Mouse (Mus musculus) heart, embryonic 12.5 days (tissue): ENCODE measurements around the gene Mtmr3. TPM values are rescaled to one million over a fixed set of nuclear protein-coding genes. Genes with fewer than 3 reads are reported as not detected.

Experiments
- ATAC-seq: fragments of 200-750 bp; cut with Nextera tagmentation; 2 replicates; pipeline ENCODE4 v1.8.0; 2017; ENCODE audit warnings: moderate TSS enrichment, moderate library complexity; ENCODE audit not compliant: insufficient number of reproducible peaks, low FRiP score
- H3K27ac ChIP-seq: fragments of 300-500 bp; sonication (generic); 2 replicates; pipeline ENCODE4 v1.5.1; 2016; ENCODE audit warnings: mild to moderate bottlenecking, moderate library complexity; ENCODE audit not compliant: poor library complexity, severe bottlenecking
- H3K27me3 ChIP-seq: fragments of 300-500 bp; sonication (generic); replicated peaks from 2 replicates; pipeline ENCODE4 v1.6.1; 2016; ENCODE audit warnings: mild to moderate bottlenecking, moderate library complexity
- H3K36me3 ChIP-seq: fragments of 300-500 bp; sonication (generic); 2 replicates; pipeline ENCODE4 v1.6.1; 2016; ENCODE audit warnings: mild to moderate bottlenecking, moderate library complexity
- H3K4me1 ChIP-seq: fragments of 300-500 bp; sonication (generic); replicated peaks from 2 replicates; pipeline ENCODE4 v1.6.1; 2016; ENCODE audit warnings: mild to moderate bottlenecking
- H3K4me2 ChIP-seq: fragments of 300-500 bp; sonication (generic); 2 replicates; pipeline ENCODE4 v1.6.1; 2016; ENCODE audit warnings: mild to moderate bottlenecking, moderate library complexity
- H3K4me3 ChIP-seq: fragments of 300-500 bp; sonication (generic); 2 replicates; pipeline ENCODE4 v1.5.1; 2016; ENCODE audit warnings: mild to moderate bottlenecking
- H3K9ac ChIP-seq: fragments of 300-500 bp; sonication (generic); 2 replicates; pipeline ENCODE4 v1.6.1; 2016; ENCODE audit warnings: mild to moderate bottlenecking, moderate library complexity
- H3K9me3 ChIP-seq: fragments of 300-500 bp; sonication (generic); replicated peaks from 2 replicates; pipeline ENCODE4 v1.6.1; 2016; ENCODE audit warnings: mild to moderate bottlenecking, moderate library complexity
- WGBS: fragments of 180-500 bp; shearing (Covaris S2); methylation state at CpG from one replicate; pipeline ENCODE4 v1.1.7; 2016; 5-methylcytosine and 5-hydroxymethylcytosine counted together
- polyA plus RNA-seq: library from polyadenylated mRNA; unstranded; fragments of >200 nt; fragmentation: Nextera tagmentation; extraction: Ambion mirVana; gene quantifications from 2 replicates; pipeline ENCODE4 v1.2.1, GENCODE M21; 2016

The Mtmr3 gene
- polyA plus RNA-seq, 1 experiment from 2014 or later, result 33.9 TPM

DNA sequence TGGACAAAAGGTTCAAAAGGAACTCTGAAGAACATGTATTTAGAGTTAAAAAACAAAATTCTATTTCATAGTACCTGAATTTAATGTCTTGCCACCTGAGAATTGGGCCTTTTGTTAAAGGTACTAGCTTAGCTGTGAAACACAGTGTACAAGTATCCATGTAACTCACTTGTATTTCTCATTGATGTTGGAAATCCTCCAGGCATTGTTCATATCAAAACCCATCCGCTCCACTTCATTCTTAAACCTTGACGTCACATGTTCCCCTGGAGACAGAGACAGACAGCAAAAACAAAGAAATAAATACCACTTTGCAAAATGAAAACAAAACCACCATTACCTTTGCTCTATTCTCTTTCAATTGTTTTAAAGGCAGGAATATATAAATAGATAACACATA, 87.2 kb downstream of the Mtmr3 start:
- no peak overlapping the region for H3K9ac ChIP-seq
- H3K36me3 ChIP-seq, result peaks cover 42% of the 10 kb centered on the region
- no peak overlapping the region for H3K27ac ChIP-seq
- H3K27me3 ChIP-seq, result no peaks in the 10 kb centered on the region
- no peak overlapping the region for H3K4me2 ChIP-seq
- no peaks in the 10 kb centered on the region for H3K4me1 ChIP-seq
- H3K4me3 ChIP-seq, result no peak overlapping the region
- ATAC-seq, result no peak
- H3K9me3 ChIP-seq, result no peaks in the 10 kb centered on the region
- 66% methylated on average over 2 of the region's 2 CpGs for WGBS

DNA sequence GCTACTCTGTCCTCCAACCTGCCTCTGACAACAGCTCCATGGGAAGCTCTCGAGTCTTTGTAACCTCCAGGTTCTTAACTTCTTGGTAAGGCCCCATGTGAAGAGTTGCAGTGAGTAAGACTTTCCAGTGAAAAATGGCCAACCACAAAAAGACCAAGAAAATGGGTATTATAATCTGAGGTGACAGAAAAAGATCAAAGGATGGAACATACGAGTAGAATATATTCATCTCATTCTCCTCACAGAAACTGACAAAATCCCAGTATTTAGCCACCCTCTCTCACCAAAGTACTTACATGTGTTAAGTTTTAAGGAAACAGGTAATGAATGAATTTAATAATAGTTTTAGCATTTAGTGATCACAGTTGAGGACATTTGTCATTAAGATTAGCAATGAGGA, 88.2 kb downstream of the Mtmr3 start:
- WGBS, result 93% methylated on average over 2 of the region's 2 CpGs
- H3K27ac ChIP-seq, result no peak overlapping the region
- no peak overlapping the region for H3K9ac ChIP-seq
- ATAC-seq, result no peak
- H3K4me2 ChIP-seq, result no peak overlapping the region
- H3K9me3 ChIP-seq, result no peaks in the 10 kb centered on the region
- no peaks in the 10 kb centered on the region for H3K4me1 ChIP-seq
- no peak overlapping the region for H3K4me3 ChIP-seq
- peaks cover 45% of the 10 kb centered on the region for H3K36me3 ChIP-seq
- no peaks in the 10 kb centered on the region for H3K27me3 ChIP-seq

DNA sequence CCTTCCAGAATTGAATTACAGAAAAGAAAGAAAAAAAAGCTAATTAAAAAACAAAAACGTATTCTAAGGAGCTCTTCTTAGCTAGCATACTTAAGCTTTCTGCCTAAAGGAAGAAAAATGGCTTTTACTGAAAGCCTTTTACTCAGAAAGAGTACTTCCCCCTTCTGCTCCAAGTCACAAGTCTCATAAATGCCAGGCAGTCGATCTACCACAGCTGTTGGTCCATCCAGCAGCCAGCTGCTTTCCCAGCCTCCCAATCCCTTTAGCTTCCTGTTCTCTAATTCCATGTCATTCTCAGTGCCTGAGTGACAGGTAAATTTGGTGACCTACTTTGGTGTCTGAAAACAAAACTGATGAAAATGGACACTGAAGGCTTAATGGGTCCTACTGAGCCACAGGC, 92.5 kb downstream of the Mtmr3 start:
- Histone ChIP-seq H3K27me3 (no peaks in the 10 kb centered on the region), H3K9me3 (no peaks in the 10 kb centered on the region), H3K4me1 (no peaks in the 10 kb centered on the region), H3K4me2 (no peak overlapping the region), H3K36me3 (peaks cover 61% of the 10 kb centered on the region), H3K9ac (no peak overlapping the region), H3K4me3 (no peak overlapping the region), H3K27ac (no peak overlapping the region)
- no peak for ATAC-seq
- WGBS, result 73% methylated on average over 2 of the region's 2 CpGs

DNA sequence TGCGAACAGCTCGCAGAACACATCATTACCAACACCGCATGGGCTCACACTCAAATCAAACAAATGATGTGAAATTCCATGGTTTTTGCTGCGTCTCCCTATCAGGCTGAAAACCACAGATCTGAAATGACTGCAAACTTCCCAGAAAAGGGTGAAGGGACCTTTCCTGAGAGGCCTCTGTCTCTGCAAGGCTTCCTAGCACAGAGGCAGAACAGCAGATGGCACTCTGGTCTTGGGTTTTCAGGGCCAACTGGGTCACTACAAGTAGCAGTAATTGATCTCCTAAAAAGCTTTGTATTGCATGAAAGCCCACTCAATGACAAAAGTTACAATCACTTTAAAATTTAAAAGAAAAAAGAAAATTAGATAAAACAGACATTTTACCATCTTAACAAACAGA, 93.8 kb downstream of the Mtmr3 start:
- no peak overlapping the region for H3K27ac ChIP-seq
- no peak overlapping the region for H3K9ac ChIP-seq
- H3K9me3 ChIP-seq, result no peaks in the 10 kb centered on the region
- H3K36me3 ChIP-seq, result peaks cover 61% of the 10 kb centered on the region
- H3K4me2 ChIP-seq, result no peak overlapping the region
- ATAC-seq, result no peak
- H3K4me1 ChIP-seq, result no peaks in the 10 kb centered on the region
- WGBS, result 92% methylated on average over 4 of the region's 4 CpGs
- no peaks in the 10 kb centered on the region for H3K27me3 ChIP-seq
- no peak overlapping the region for H3K4me3 ChIP-seq

DNA sequence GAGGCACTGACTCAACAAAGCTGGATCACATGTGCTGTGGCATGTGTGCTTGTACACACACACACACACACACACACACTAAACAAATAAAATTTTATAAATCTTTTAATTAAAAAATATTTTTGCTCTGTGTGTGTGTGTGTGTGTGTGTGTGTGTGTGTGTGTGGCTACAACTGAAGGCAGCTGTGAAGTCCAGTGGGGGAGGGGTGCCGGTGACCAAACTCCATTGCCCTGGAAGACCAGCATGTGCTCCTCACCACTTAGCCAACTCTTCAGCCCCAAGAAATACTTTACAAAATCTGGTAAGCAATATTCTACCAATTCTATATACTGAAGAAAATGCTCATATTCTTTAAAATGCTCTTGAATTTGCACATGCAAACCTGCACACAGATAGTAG, 94.4 kb downstream of the Mtmr3 start:
- H3K27ac ChIP-seq, result no peak overlapping the region
- H3K4me3 ChIP-seq, result no peak overlapping the region
- H3K4me2 ChIP-seq, result no peak overlapping the region
- H3K9ac ChIP-seq, result no peak overlapping the region
- ATAC-seq, result no peak
- no peaks in the 10 kb centered on the region for H3K27me3 ChIP-seq
- WGBS, result 84% methylated on average over 1 of the region's 1 CpGs
- peaks cover 61% of the 10 kb centered on the region for H3K36me3 ChIP-seq
- no peaks in the 10 kb centered on the region for H3K9me3 ChIP-seq
- H3K4me1 ChIP-seq, result no peaks in the 10 kb centered on the region

DNA sequence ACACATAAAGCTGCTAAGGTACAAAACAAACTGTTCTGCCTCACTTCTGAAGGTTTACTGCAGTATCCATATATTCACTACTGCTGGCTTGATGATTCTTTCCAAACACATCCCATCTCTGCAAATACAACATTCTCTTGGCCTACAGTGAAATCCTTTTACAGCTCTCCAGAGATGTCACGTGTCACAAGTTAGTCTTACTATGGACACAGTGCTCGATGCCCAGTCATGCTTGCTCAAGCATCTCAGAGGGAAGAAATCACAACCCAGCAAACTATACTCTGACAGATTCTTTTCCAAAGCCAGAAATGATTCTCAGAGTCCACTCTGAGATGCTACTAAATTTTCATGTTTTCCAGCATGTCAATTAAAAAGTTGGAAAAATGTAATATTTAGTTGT, 95.2 kb downstream of the Mtmr3 start:
- Histone ChIP-seq H3K9me3 (no peaks in the 10 kb centered on the region), H3K4me1 (no peaks in the 10 kb centered on the region), H3K36me3 (peaks cover 67% of the 10 kb centered on the region), H3K4me3 (no peak overlapping the region), H3K27me3 (no peaks in the 10 kb centered on the region), H3K27ac (no peak overlapping the region), H3K4me2 (no peak overlapping the region), H3K9ac (no peak overlapping the region)
- 96% methylated on average over 2 of the region's 2 CpGs for WGBS
- ATAC-seq, result no peak

DNA sequence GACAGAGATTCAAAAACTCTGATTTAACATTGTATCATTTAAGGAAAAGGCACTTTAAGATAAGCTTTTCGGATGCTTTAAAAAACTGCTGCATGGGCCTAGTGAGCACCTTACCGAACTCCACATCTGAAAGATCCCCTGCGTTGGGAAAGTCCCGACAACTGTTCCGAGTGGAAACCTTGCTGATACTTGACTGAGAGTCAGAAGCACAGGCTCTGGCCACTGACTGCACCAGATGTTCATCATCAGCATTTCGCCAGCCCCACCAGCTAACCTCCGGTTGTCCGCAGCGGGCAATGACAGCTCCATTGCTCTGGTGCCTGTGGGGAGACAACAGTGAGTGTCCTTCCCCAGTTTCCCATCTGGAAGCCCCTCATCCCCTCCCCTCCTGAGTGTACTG, 95.9 kb downstream of the Mtmr3 start:
- Histone ChIP-seq H3K9me3 (no peaks in the 10 kb centered on the region), H3K4me2 (no peak overlapping the region), H3K4me1 (no peaks in the 10 kb centered on the region), H3K27ac (no peak overlapping the region), H3K27me3 (no peaks in the 10 kb centered on the region), H3K4me3 (no peak overlapping the region), H3K36me3 (peaks cover 64% of the 10 kb centered on the region), H3K9ac (no peak overlapping the region)
- ATAC-seq, result no peak
- WGBS, result 76% methylated on average over 9 of the region's 9 CpGs

DNA sequence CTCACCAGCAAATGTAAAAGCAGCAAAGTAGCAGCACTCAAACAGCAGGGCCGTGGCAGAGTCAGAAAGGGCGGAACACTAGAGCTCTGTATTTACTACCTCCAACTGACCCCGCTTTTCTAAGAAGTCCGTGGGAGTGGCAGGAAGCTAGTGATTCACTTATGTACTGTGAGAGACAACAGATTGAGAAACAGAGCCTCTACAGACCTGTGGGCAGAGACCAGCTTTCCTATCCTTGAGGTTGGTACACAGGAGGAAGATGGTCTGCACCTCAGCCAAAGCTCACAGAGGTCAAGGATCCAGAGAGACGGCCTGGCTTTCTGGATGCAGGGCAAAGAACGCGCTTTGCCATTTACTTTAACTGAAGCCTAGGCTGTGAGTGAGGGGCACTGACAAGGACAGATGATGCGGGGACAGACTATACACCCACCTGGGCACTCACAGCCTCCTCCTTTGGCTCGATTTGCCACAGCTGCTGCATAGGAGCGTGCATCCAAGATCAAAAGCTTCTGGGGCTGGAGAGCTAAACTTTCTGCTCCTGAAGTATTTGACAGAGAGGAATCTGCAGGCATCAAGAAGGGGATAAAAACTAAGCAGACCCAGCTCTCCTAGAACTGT, 97.1 kb downstream of the Mtmr3 start:
- no peaks in the 10 kb centered on the region for H3K9me3 ChIP-seq
- no peak for ATAC-seq
- no peak overlapping the region for H3K4me3 ChIP-seq
- WGBS, result 79% methylated on average over 10 of the region's 10 CpGs
- no peak overlapping the region for H3K27ac ChIP-seq
- H3K4me1 ChIP-seq, result no peaks in the 10 kb centered on the region
- H3K27me3 ChIP-seq, result no peaks in the 10 kb centered on the region
- no peak overlapping the region for H3K4me2 ChIP-seq
- H3K36me3 ChIP-seq, result peaks cover 64% of the 10 kb centered on the region
- no peak overlapping the region for H3K9ac ChIP-seq

DNA sequence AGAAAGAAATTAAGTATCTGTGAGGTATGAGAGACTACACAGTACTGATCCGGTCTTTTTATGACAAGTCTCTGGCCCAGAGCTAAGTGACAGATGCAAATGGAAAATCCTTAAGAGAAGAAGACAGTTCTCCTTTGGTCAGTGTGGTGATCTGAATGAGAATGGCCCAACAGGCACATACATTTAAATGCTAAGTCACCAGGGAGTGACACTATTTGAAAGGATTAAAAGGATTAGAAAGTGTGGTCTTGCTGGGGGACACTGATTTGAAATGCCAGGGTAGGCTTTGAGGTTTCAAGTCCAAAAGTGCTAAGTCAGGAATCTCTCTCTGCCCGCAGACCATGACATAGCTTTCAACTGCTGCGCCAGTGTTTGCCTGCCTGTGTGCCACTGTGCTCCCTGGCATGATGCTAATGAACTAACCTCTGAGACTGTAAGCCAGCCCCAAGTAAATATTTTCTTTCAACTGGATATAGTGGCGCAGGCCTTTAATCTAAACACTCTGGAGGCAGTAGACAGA, 99.6 kb downstream of the Mtmr3 start:
- no peaks in the 10 kb centered on the region for H3K4me1 ChIP-seq
- no peak for ATAC-seq
- no peak overlapping the region for H3K27ac ChIP-seq
- H3K4me2 ChIP-seq, result no peak overlapping the region
- H3K9ac ChIP-seq, result no peak overlapping the region
- WGBS, result 88% methylated on average over 4 of the region's 4 CpGs
- no peaks in the 10 kb centered on the region for H3K9me3 ChIP-seq
- H3K4me3 ChIP-seq, result no peak overlapping the region
- H3K27me3 ChIP-seq, result no peaks in the 10 kb centered on the region
- H3K36me3 ChIP-seq, result peaks cover 77% of the 10 kb centered on the region

DNA sequence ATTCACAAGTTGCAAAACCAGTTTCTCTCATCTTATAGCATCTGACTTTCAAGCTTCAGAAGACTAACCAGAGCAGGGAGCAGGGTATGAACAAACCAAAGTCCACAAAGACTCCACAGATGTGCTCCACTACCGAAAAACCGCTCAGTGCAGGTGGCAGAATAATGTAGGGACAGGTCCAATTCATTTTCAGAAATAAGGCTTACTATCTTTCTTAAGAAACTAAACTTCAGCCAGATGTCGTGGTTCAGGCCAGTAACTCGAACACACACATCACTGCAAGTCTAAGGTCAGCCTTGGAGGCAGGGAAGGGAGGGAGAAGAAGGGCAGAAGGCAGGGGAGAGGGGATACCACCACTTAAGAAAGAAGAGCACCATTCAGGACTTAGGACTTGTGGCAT, 105.5 kb downstream of the Mtmr3 start:
- no peak overlapping the region for H3K27ac ChIP-seq
- 95% methylated on average over 4 of the region's 4 CpGs for WGBS
- H3K4me3 ChIP-seq, result no peak overlapping the region
- peaks cover 90% of the 10 kb centered on the region for H3K36me3 ChIP-seq
- peaks cover 13% of the 10 kb centered on the region for H3K4me1 ChIP-seq
- no peaks in the 10 kb centered on the region for H3K27me3 ChIP-seq
- ATAC-seq, result no peak
- H3K9ac ChIP-seq, result no peak overlapping the region
- no peaks in the 10 kb centered on the region for H3K9me3 ChIP-seq
- H3K4me2 ChIP-seq, result no peak overlapping the region

DNA sequence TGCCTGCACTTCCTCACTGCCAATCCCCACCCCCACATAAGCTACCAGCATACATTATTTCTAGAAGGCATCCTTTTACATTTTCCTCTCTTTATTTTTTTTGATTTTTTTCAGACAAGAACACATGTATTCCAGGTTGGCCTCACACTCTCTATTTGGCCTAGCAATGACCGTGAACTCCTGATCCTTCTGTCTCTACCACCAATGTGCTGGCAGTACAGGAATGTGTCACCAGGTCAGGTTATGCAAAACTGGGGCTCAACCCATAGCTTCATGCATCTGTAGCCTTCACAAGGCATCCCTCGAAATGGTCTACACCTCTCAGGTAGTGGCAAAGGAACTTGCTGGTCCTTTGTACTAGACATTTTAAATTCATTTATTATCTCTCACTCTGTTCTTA, 105.9 kb downstream of the Mtmr3 start:
- 96% methylated on average over 2 of the region's 2 CpGs for WGBS
- Histone ChIP-seq H3K9me3 (no peaks in the 10 kb centered on the region), H3K4me2 (no peak overlapping the region), H3K27me3 (no peaks in the 10 kb centered on the region), H3K9ac (no peak overlapping the region), H3K4me3 (no peak overlapping the region), H3K4me1 (peaks cover 13% of the 10 kb centered on the region), H3K36me3 (peaks cover 92% of the 10 kb centered on the region), H3K27ac (no peak overlapping the region)
- no peak for ATAC-seq

DNA sequence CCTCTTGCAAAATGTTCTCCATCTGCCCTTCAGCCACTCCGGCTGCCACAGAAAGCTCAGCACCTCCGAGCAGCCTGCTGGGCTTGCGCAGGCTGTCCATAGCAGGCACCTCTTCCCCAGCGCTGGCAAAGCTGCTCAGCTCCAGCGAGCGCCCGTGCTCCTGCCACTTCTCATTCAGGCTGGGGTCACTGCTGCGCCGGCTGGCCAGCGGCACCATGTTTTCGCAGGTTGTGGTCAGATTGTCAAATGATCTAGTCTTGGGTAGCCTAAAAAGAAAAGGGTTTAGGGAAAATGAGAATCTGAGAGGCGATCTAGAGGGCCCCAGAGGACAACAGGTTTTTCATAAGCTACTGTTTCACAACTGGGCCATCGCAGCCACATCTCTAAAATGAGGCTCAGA, 106.3 kb downstream of the Mtmr3 start:
- Histone ChIP-seq H3K4me1 (peaks cover 13% of the 10 kb centered on the region), H3K4me3 (no peak overlapping the region), H3K27me3 (no peaks in the 10 kb centered on the region), H3K9ac (no peak overlapping the region), H3K4me2 (no peak overlapping the region), H3K36me3 (peaks cover 94% of the 10 kb centered on the region), H3K9me3 (no peaks in the 10 kb centered on the region), H3K27ac (no peak overlapping the region)
- no peak for ATAC-seq
- 96% methylated on average over 13 of the region's 13 CpGs for WGBS
